Mouse (Mus musculus): ENCODE measurements at regions not wholly inside any gene's neighbourhood (a gene's known extent, or its start where the extent isn't known, plus 50 kb on each side); places are given as distances from the start of the nearest gene placed in this dataset.

DNA sequence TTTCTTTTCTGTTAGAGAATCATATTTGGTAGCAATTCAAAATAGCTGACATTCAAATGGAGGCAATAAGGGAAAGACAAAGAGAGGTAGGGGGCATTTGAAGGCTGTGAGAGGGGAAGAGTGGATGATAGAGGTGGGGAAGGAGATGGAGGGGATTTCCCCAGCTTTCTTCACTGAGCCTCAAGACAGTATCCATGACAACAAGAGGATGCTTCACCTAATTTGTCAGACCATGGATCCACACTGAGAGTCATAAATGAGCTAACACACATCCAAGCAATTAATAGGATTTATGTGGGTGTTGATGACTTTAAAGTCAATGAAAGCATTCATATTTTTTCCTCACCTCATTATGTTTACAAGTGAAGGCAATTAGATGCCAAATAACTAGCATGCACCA is 343.5 kb upstream of the Rgs17 start:
- TF ChIP-seq CTCF (IDR thresholded peaks at IDR 0.05; ENCODE audit: low read depth, low read length) (no peak), POLR2A (IDR thresholded peaks at IDR 0.05; ENCODE audit: insufficient read depth, low read length) (no peak)
